Mouse (Mus musculus): ENCODE measurements around the gene Asic5.

GRCm38 (mm10) chr3:82007002-82007401, 24.9 kb downstream of the Asic5 start:
- TF ChIP-seq ZC3H11A (IDR thresholded peaks at IDR 0.05; ENCODE audit: borderline replicate concordance, low read depth, low read length) (no peak), ZNF384 (IDR thresholded peaks at IDR 0.05; ENCODE audit: low read depth, low read length) (no peak), HCFC1 (IDR thresholded peaks at IDR 0.05; ENCODE audit: borderline replicate concordance, insufficient read depth, low read length) (no peak), CHD2 (IDR thresholded peaks at IDR 0.05; ENCODE audit: low read depth, low read length) (no peak), MAFK (IDR thresholded peaks at IDR 0.05; ENCODE audit: insufficient read depth, low read depth, low read length) (no peak)

All from ES-E14 (cell line).